ENCODE assay signal across 11 mouse cellular contexts in the genomic region with DNA sequence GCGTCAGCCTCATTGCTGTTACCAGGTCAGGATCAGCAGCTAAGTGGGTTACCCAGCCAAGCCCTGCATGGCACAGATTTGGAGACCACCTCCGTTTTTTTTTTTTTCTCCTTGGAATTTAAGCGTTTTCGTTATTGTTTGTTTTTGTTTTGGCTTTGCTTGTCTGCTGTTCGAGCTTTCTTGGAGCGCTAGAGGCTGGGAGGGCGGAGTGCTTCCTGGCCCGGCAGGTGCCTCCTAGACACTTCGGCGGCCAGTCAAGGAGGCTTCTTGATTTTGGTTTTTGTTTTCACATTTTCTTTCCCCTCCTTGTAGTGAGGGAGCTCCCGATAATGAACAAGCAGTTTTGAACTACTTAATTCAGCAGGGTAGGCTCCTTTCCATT. TPM values are rescaled to one million over a fixed set of nuclear protein-coding genes. Genes with fewer than 3 reads are reported as not detected.
A peak's percentile ranks its signal among the peaks of the same experiment; 100 is the strongest.
DNase-seq lines count a peak whose midpoint lies in the region; ATAC-seq and TF ChIP-seq lines count a peak whose summit lies in the region.
"Had no signal": no experiment of that assay in that cellular context is flagged by ENCODE, and none has a peak within 500 bp of the region (broad histone marks: within the 10 kb centered on the region; RNA-seq: fewer than 3 reads in every experiment).

A gene (minus strand): TSS at position 25 of the 382 bp plus-strand sequence.

- no peak for TF ChIP-seq EP300 in heart, postnatal 0 days (IDR thresholded peaks at IDR 0.05; ENCODE audit: low read depth)

- no peaks in the 10 kb centered on the region for H3K4me1 ChIP-seq in heart, postnatal 0 days (ENCODE audit: control insufficient read depth, insufficient read depth)
- H3K4me1 ChIP-seq in megakaryocyte, embryonic 14.5 days = peaks cover 35% of the 10 kb centered on the region
- peaks cover 22% of the 10 kb centered on the region for H3K4me1 ChIP-seq in limb, embryonic 12.5 days (replicated peaks)

- H3K9me3 ChIP-seq in heart, postnatal 0 days (replicated peaks; ENCODE audit: control insufficient read depth, low read length) = no peaks in the 10 kb centered on the region
- H3K9me3 ChIP-seq in megakaryocyte, embryonic 14.5 days = peaks cover 4% of the 10 kb centered on the region; the same call in 1 of the 2 replicates
- no peaks in the 10 kb centered on the region for H3K9me3 ChIP-seq in limb, embryonic 12.5 days

- TF ChIP-seq CTCF in heart, postnatal 0 days (IDR thresholded peaks at IDR 0.05; ENCODE audit: low read depth) = no peak

- H3K4me2 ChIP-seq in heart, postnatal 0 days (ENCODE audit: low read depth, low read length) = peak within 1 kb of the TSS; percentile 22; the same call in 1 of the 2 replicates
- H3K4me2 ChIP-seq in limb, embryonic 12.5 days = peak within 1 kb of the TSS; percentile 19

- H3K4me3 ChIP-seq in heart, postnatal 0 days (ENCODE audit: low read depth, low read length) = peak within 1 kb of the TSS; percentile 16
- H3K4me3 ChIP-seq in megakaryocyte, embryonic 14.5 days (replicated peaks) = peak within 1 kb of the TSS; percentile 38
- peak within 1 kb of the TSS; percentile 19 for H3K4me3 ChIP-seq in limb, embryonic 12.5 days (replicated peaks)

- ATAC-seq in heart, postnatal 0 days (ENCODE audit: insufficient read depth, low read depth) = no peak
- ATAC-seq in megakaryocyte, adult 5-6 weeks (ENCODE audit: poor library complexity, severe bottlenecking) = no peak
- ATAC-seq in limb, embryonic 12.5 days (ENCODE audit: insufficient number of reproducible peaks, insufficient read depth, low FRiP score, low TSS enrichment, low read depth) = no peak

- peaks cover 96% of the 10 kb centered on the region for H3K27me3 ChIP-seq in heart, postnatal 0 days (ENCODE audit: control insufficient read depth, insufficient read depth, low read length)
- H3K27me3 ChIP-seq in megakaryocyte, embryonic 14.5 days (replicated peaks) = peaks cover 91% of the 10 kb centered on the region
- H3K27me3 ChIP-seq in limb, embryonic 12.5 days = peaks cover 97% of the 10 kb centered on the region

- no peak for DNase-seq in heart, postnatal 0 days (ENCODE audit: low spot score)
- DNase-seq in heart, adult 9 months (ENCODE audit: low spot score in 2 of 2) = no peak
- DNase-seq in retina, postnatal 1 day = no peak
- DNase-seq in natural killer cell, adult 2 months (ENCODE audit: low spot score in 2 of 2) = no peak
- DNase-seq: cerebellum, adult 2 months; kidney, adult 8-10 months; thymus, adult 2 months had no signal

- H3K36me3 ChIP-seq in heart, postnatal 0 days (replicated peaks; ENCODE audit: control insufficient read depth, insufficient read depth, low read length) = no peaks in the 10 kb centered on the region
- H3K36me3 ChIP-seq in megakaryocyte, embryonic 14.5 days (replicated peaks; ENCODE audit: low read length) = no peaks in the 10 kb centered on the region
- H3K36me3 ChIP-seq in limb, embryonic 12.5 days = no peaks in the 10 kb centered on the region

- H3K9ac ChIP-seq in heart, postnatal 0 days (replicated peaks; ENCODE audit: low read depth, low read length) = no peak within 1 kb of the TSS
- no peak within 1 kb of the TSS for H3K9ac ChIP-seq in limb, embryonic 12.5 days (replicated peaks)

- no peak within 1 kb of the TSS for H3K27ac ChIP-seq in heart, postnatal 0 days (ENCODE audit: low read depth)
- no peak within 1 kb of the TSS for H3K27ac ChIP-seq in limb, embryonic 12.5 days

- 2% methylated on average over 11 of the region's 11 CpGs for WGBS in heart, postnatal 0 days
- WGBS in limb, embryonic 12.5 days = 2% methylated on average over 11 of the region's 11 CpGs

RNA-seq across cellular contexts. Expression of the gene that starts here (rescaled TPM):
- total RNA-seq in heart, postnatal 0 days (2014; rRNA removed; ENCODE audit: low replicate concordance) = not detected in 2 replicates
- polyA plus RNA-seq in heart, postnatal 0 days (2015; fragmentation: Nextera tagmentation; extraction: Ambion mirVana) = 0.05 TPM in 2 replicates
- polyA plus RNA-seq in megakaryocyte, embryonic 14.5 days (2012; ENCODE audit: insufficient read depth, low replicate concordance) = not detected in 2 replicates
- total RNA-seq in megakaryocyte, adult 5-6 weeks (2015) = not detected in 2 replicates
- total RNA-seq in megakaryocyte, adult 5-6 weeks (2017) = not detected in 2 replicates
- not detected in 2 replicates for polyA plus RNA-seq in limb, embryonic 12.5 days (2016; fragmentation: Nextera tagmentation; extraction: Ambion mirVana)
- total RNA-seq: monocyte, adult 5-6 weeks had no signal
- polyA plus RNA-seq: cerebellum, adult 2 months had no signal
